ENCODE assay signal across 19 mouse cellular contexts in genomic region chr10:42131298-42131697, GRCm38 (mm10).
DNase-seq lines count a peak whose midpoint lies in the region; ATAC-seq and TF ChIP-seq lines count a peak whose summit lies in the region.
"Had no signal": no experiment of that assay in that cellular context is flagged by ENCODE, and none has a peak within 500 bp of the region (broad histone marks: within the 10 kb centered on the region; RNA-seq: fewer than 3 reads in every experiment).

No protein-coding gene starts in this region.

- H3K4me1 ChIP-seq in hindbrain, embryonic 10.5 days (replicated peaks) = 0 out of 2 replicates have a peak, but pooled peaks cover 8% of the 10 kb centered on the region
- no peaks in the 10 kb centered on the region for H3K4me1 ChIP-seq in hindbrain, embryonic 13.5 days (replicated peaks)
- no peaks in the 10 kb centered on the region for H3K4me1 ChIP-seq in brown adipose tissue, adult 24 weeks (ENCODE audit: control insufficient read depth, insufficient read depth, insufficient read length, low read length)
- H3K4me1 ChIP-seq in limb, embryonic 10.5 days = peaks cover 15% of the 10 kb centered on the region
- H3K4me1 ChIP-seq: forebrain, embryonic 15.5 days; liver, embryonic 13.5 days had no signal

- no peaks in the 10 kb centered on the region for H3K27me3 ChIP-seq in hindbrain, embryonic 10.5 days (ENCODE audit: insufficient read depth, poor library complexity, severe bottlenecking)
- no peaks in the 10 kb centered on the region for H3K27me3 ChIP-seq in hindbrain, embryonic 13.5 days
- no peaks in the 10 kb centered on the region for H3K27me3 ChIP-seq in limb, embryonic 10.5 days (ENCODE audit: low read depth, poor library complexity, severe bottlenecking)
- H3K27me3 ChIP-seq: CH12.LX; forebrain, embryonic 15.5 days; liver, embryonic 13.5 days had no signal

- intact Hi-C loops in left cerebral cortex, adult 2 months (cut with DNase I) = no loop called here

- H3K27ac ChIP-seq in hindbrain, embryonic 10.5 days = 0 out of 2 replicates have a peak overlapping the region, but pooled peaks have one; percentile 40
- H3K27ac ChIP-seq in hindbrain, embryonic 13.5 days = no peak overlapping the region
- H3K27ac ChIP-seq in brown adipose tissue, adult 24 weeks (replicated peaks; ENCODE audit: low read depth, low read length) = peak overlapping the region; percentile 11; the same call in 1 of the 2 replicates
- 0 out of 2 replicates have a peak overlapping the region, but pooled peaks have one; percentile 25 for H3K27ac ChIP-seq in limb, embryonic 10.5 days
- H3K27ac ChIP-seq in left cerebral cortex, adult 2 months = no peak overlapping the region
- H3K27ac ChIP-seq: forebrain, embryonic 15.5 days; liver, embryonic 13.5 days had no signal

- peak; percentile 41 for DNase-seq in hindbrain, embryonic 10.5 days (ENCODE audit: low spot score)
- peak; percentile 45 for DNase-seq in 3T3-L1 (ENCODE audit: low read depth, low spot score)
- DNase-seq in limb, embryonic 10.5 days (ENCODE audit: low spot score) = no peak
- no peak for DNase-seq in left cerebral cortex, adult 2 months (ENCODE audit: extremely low spot score in 1 of 2, low spot score in 2 of 2)
- no peak for DNase-seq in cerebellum, adult 9-10 months
- DNase-seq in layer of hippocampus, postnatal 10 days (ENCODE audit: low spot score in 2 of 2) = no peak
- DNase-seq: adrenal gland, postnatal 36 days; cerebellum, postnatal 36 days; kidney, adult 9 months; liver, embryonic 13.5 days; thymus, postnatal 25 days had no signal

- ATAC-seq in hindbrain, embryonic 13.5 days (ENCODE audit: low FRiP score) = no peak
- ATAC-seq: forebrain, embryonic 15.5 days; hindbrain, embryonic 16.5 days; lung, postnatal 0 days had no signal

- H3K4me2 ChIP-seq in hindbrain, embryonic 13.5 days = no peak overlapping the region
- H3K4me2 ChIP-seq: forebrain, embryonic 15.5 days; liver, embryonic 13.5 days; midbrain, embryonic 11.5 days had no signal

- TF ChIP-seq CTCF in left cerebral cortex, adult 2 months (IDR thresholded peaks at IDR 0.05) = no peak

- no peaks in the 10 kb centered on the region for H3K36me3 ChIP-seq in hindbrain, embryonic 10.5 days
- no peaks in the 10 kb centered on the region for H3K36me3 ChIP-seq in hindbrain, embryonic 13.5 days
- no peaks in the 10 kb centered on the region for H3K36me3 ChIP-seq in limb, embryonic 10.5 days
- H3K36me3 ChIP-seq: forebrain, embryonic 15.5 days; liver, embryonic 13.5 days had no signal

- WGBS in hindbrain, embryonic 10.5 days = 75% methylated on average over 2 of the region's 2 CpGs
- 75% methylated on average over 2 of the region's 2 CpGs for WGBS in hindbrain, embryonic 13.5 days
- WGBS in limb, embryonic 10.5 days = 63% methylated on average over 2 of the region's 2 CpGs

- H3K9me3 ChIP-seq in hindbrain, embryonic 10.5 days = no peaks in the 10 kb centered on the region
- H3K9me3 ChIP-seq in hindbrain, embryonic 13.5 days = peaks cover 2% of the 10 kb centered on the region; the same call in 1 of the 2 replicates
- no peaks in the 10 kb centered on the region for H3K9me3 ChIP-seq in limb, embryonic 10.5 days (replicated peaks)
- H3K9me3 ChIP-seq: forebrain, embryonic 15.5 days; liver, embryonic 13.5 days had no signal

- no peak overlapping the region for H3K9ac ChIP-seq in hindbrain, embryonic 13.5 days
- H3K9ac ChIP-seq: forebrain, embryonic 15.5 days; liver, embryonic 13.5 days had no signal

- H3K4me3 ChIP-seq in hindbrain, embryonic 10.5 days = no peak overlapping the region
- H3K4me3 ChIP-seq in hindbrain, embryonic 13.5 days = no peak overlapping the region
- H3K4me3 ChIP-seq in brown adipose tissue, adult 24 weeks (ENCODE audit: insufficient read depth, low read depth, low read length) = no peak overlapping the region
- no peak overlapping the region for H3K4me3 ChIP-seq in limb, embryonic 10.5 days
- no peak overlapping the region for H3K4me3 ChIP-seq in left cerebral cortex, adult 2 months
- H3K4me3 ChIP-seq: forebrain, embryonic 15.5 days; liver, embryonic 13.5 days; myocyte had no signal

Comparison
In these comparisons a context has a peak if more than half of its experiments do, and no peak if none do; other contexts are left out.
1. H3K27ac ChIP-seq: peak in hindbrain, embryonic 10.5 days (single experiment), brown adipose tissue, adult 24 weeks (single experiment) and limb, embryonic 10.5 days (single experiment); none in hindbrain, embryonic 13.5 days (single experiment) and left cerebral cortex, adult 2 months (single experiment).
2. DNase-seq: peak in hindbrain, embryonic 10.5 days (single experiment) and 3T3-L1 (single experiment); none in limb, embryonic 10.5 days (single experiment), left cerebral cortex, adult 2 months (0 of 2), cerebellum, adult 9-10 months (single experiment) and layer of hippocampus, postnatal 10 days (0 of 2).